Mouse (Mus musculus) liver, postnatal 0 days (tissue): ENCODE measurements at regions not wholly inside any gene's neighbourhood (a gene's known extent, or its start where the extent isn't known, plus 50 kb on each side); places are given as distances from the start of the nearest gene placed in this dataset.

Experiments used
- CTCF ChIP-seq: sonication (generic); IDR thresholded peaks from 2 replicates; pipeline ENCODE4 v1.5.1; 2016; ENCODE audit warnings: antibody characterized with exemption, low read depth
- EP300 ChIP-seq: IDR thresholded peaks from 2 replicates; pipeline ENCODE4 v1.6.1; 2016; ENCODE audit warnings: antibody characterized with exemption, low read depth, mild to moderate bottlenecking

DNA sequence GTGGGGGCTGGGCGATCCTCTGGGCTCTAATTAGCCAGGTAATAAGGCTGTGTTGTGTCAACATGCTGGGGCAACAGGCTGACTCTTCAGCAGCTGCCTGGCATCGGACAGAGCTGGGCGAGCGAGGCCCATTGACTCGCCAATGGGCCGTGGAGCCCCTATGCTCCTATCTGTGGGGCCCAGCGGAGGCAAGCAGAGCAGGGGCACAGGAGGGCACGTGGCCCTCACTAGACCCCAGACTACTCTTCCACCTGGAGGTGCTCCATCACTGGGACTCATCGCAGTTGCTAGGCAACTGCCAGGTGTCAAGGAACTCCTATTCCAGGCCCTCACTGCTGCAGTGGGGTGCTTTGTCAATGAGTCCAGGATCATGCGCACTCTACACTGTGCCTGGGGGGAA, 164.7 kb downstream of the Kif26a start:
- TF ChIP-seq CTCF, result no peak
- no peak for TF ChIP-seq EP300
